Mouse (Mus musculus): ENCODE measurements at regions not wholly inside any gene's neighbourhood (a gene's known extent, or its start where the extent isn't known, plus 50 kb on each side); places are given as distances from the start of the nearest gene placed in this dataset.

GRCm38 (mm10) chr13:83110610-83111009 is 393.2 kb upstream of the Mef2c start:
- in situ Hi-C loops (cut with MboI, MseI) = no loop called here

- in situ Hi-C loops (cut with MboI, MseI) = no loop called here
Observed at GRCm38 (mm10) chr13:83111503-83111902, 392.3 kb upstream of the Mef2c start.

- in situ Hi-C loops (cut with MboI, MseI) = no loop called here
Observed at GRCm38 (mm10) chr13:83112323-83112722, 391.5 kb upstream of the Mef2c start.

- in situ Hi-C loops (cut with MboI, MseI) = no loop called here
Observed at GRCm38 (mm10) chr13:83112741-83113140, 391.1 kb upstream of the Mef2c start.

GRCm38 (mm10) chr13:83113808-83114207 is 390.0 kb upstream of the Mef2c start:
- in situ Hi-C loops (cut with MboI, MseI) = no loop called here

- in situ Hi-C loops (cut with MboI, MseI) = no loop called here
Observed at GRCm38 (mm10) chr13:83114401-83114800, 389.4 kb upstream of the Mef2c start.

GRCm38 (mm10) chr13:83115691-83116090 is 388.1 kb upstream of the Mef2c start:
- in situ Hi-C loops (cut with MboI, MseI) = no loop called here

- in situ Hi-C loops (cut with MboI, MseI) = no loop called here
Observed at GRCm38 (mm10) chr13:83120343-83120742, 383.5 kb upstream of the Mef2c start.

- in situ Hi-C loops (cut with MboI, MseI) = no loop called here
Observed at GRCm38 (mm10) chr13:83123596-83123995, 380.2 kb upstream of the Mef2c start.

GRCm38 (mm10) chr13:83124651-83125050 is 379.2 kb upstream of the Mef2c start:
- in situ Hi-C loops (cut with MboI, MseI) = no loop called here

- in situ Hi-C loops (cut with MboI, MseI) = no loop called here
Observed at GRCm38 (mm10) chr13:83126438-83126837, 377.4 kb upstream of the Mef2c start.

- in situ Hi-C loops (cut with MboI, MseI) = no loop called here
Observed at GRCm38 (mm10) chr13:83131129-83131981, 372.5 kb upstream of the Mef2c start.

- in situ Hi-C loops (cut with MboI, MseI) = no loop called here
Observed at GRCm38 (mm10) chr13:83131982-83132354, 371.9 kb upstream of the Mef2c start.

- in situ Hi-C loops (cut with MboI, MseI) = no loop called here
Observed at GRCm38 (mm10) chr13:83132671-83133638, 370.9 kb upstream of the Mef2c start.

- in situ Hi-C loops (cut with MboI, MseI) = no loop called here
Observed at GRCm38 (mm10) chr13:83143316-83143715, 360.5 kb upstream of the Mef2c start.

- in situ Hi-C loops (cut with MboI, MseI) = no loop called here
Observed at GRCm38 (mm10) chr13:83154626-83155124, 349.2 kb upstream of the Mef2c start.

- in situ Hi-C loops (cut with MboI, MseI) = no loop called here
Observed at GRCm38 (mm10) chr13:83159969-83160368, 343.9 kb upstream of the Mef2c start.

- in situ Hi-C loops (cut with MboI, MseI) = no loop called here
Observed at GRCm38 (mm10) chr13:83162761-83163160, 341.1 kb upstream of the Mef2c start.

GRCm38 (mm10) chr13:83175086-83175485 is 328.7 kb upstream of the Mef2c start:
- in situ Hi-C loops (cut with MboI, MseI) = no loop called here

- in situ Hi-C loops (cut with MboI, MseI) = no loop called here
Observed at GRCm38 (mm10) chr13:83201931-83202671, 301.7 kb upstream of the Mef2c start.

GRCm38 (mm10) chr13:83206622-83207021 is 297.2 kb upstream of the Mef2c start:
- in situ Hi-C loops (cut with MboI, MseI) = no loop called here

GRCm38 (mm10) chr13:83207513-83207912 is 296.3 kb upstream of the Mef2c start:
- in situ Hi-C loops (cut with MboI, MseI) = no loop called here

All from regulatory T cell (primary cell).